Mouse (Mus musculus) cerebellum, adult 2 months (tissue): ENCODE measurements around the gene Atp5e.

ENCODE experiments used
- CTCF ChIP-seq: fragments of 200-500 bp; IDR thresholded peaks from 2 replicates; pipeline ENCODE4 v1.5.1; 2011; ENCODE audit warnings: low read depth, mild to moderate bottlenecking, control low read depth, low read length, moderate library complexity, borderline replicate concordance; ENCODE audit not compliant: insufficient read depth
- POLR2A ChIP-seq: fragments of 200-500 bp; IDR thresholded peaks from 2 replicates; pipeline ENCODE4 v1.6.1; 2011; ENCODE audit warnings: low read length, control low read depth, borderline replicate concordance; ENCODE audit not compliant: insufficient read depth

DNA sequence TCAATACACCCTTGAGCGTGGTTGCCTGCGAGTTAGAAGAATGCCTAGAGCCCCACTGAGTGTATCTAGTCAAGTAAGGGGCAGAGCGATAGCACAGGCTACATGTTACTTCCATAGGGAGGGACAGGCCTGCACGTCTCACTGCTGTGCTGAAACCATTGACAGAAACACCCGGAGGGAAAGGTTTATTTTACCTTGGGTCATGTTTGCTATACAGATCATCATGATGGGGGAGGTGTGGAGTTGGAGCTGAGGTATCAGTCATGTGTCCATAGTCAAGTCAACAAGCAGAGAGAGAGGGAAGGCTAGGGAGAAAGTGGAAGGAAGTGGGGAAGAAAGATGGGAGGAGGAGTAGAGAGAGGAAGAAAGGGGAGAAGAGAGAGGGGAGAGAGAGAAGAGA is 23.1 kb upstream of the Atp5e start:
- TF ChIP-seq CTCF = no peak
- no peak for TF ChIP-seq POLR2A
